Mouse (Mus musculus) E14TG2a.4 (cell line): Measurements from ENCODE around the gene Dhx9.
"Not testable (repeated sequence)": the region's sequence is repeated elsewhere in the genome, so short reads cannot be mapped to it uniquely, and the experiment has no call there.

Experiments used
- CTCF ChIP-seq: conservative IDR thresholded peaks from 2 replicates; pipeline ENCODE4 v1.5.1; 2014; ENCODE audit warnings: low read length
- NANOG ChIP-seq: IDR thresholded peaks from 2 replicates; pipeline ENCODE4 v1.6.1; 2014; ENCODE audit warnings: borderline replicate concordance, low read length, mixed read lengths

DNA sequence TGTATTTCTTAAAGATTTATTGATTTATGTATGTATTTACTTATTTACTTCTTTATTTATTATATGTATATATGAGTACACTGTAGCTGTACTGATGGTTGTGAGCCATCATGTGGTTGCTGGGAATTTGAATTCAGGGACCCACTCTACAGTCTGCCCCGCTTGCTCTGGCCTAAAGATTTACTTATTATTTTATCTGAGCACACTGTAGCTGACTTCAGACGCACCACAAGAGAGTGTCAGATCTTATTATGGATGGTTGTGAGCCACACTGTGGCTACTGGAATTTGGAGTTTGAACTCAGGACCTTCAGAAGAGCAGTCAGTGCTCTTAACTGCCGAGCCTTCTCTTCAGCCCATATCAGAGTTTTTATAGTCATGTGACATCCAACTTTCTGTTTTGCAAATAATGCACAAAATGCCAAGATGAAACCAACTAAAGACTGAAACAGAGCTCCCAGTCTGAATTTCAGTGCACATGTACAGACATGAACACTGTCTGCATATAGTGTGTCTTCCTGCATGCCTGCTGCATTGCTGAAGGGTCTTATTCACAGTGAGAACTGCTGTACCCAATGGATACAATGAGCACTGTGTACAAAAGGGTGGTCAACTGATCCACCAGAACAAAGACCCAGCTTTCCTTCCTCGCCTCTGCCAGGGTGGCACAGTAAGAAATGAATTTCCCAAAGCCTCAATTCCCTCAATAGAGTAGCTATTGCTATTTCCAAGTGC lies 74.6 kb downstream of the Dhx9 start:
- not testable (repeated sequence) for TF ChIP-seq CTCF, NANOG
